Mouse (Mus musculus) embryo, embryonic 10 days (tissue): ENCODE measurements around the gene Map3k7cl.

Experiments used
- DNase-seq: peaks from one replicate; pipeline ENCODE4 v3.0.0-alpha.2; 2015; ENCODE audit warnings: low spot score

The Map3k7cl gene

GRCm38 (mm10) chr16:87585548-87586262, 32.6 kb downstream of the Map3k7cl start:
- no peak for DNase-seq

GRCm38 (mm10) chr16:87587843-87588242, 34.7 kb downstream of the Map3k7cl start:
- DNase-seq: no peak

GRCm38 (mm10) chr16:87594145-87594544, 41.0 kb downstream of the Map3k7cl start:
- DNase-seq: no peak

- no peak for DNase-seq
These were observed 42.0 kb downstream of the Map3k7cl start for GRCm38 (mm10) chr16:87595149-87595548.

GRCm38 (mm10) chr16:87602717-87603526, 49.8 kb downstream of the Map3k7cl start:
- DNase-seq: no peak

- DNase-seq: no peak
These were observed 50.9 kb downstream of the Map3k7cl start for GRCm38 (mm10) chr16:87604002-87604401.

GRCm38 (mm10) chr16:87604883-87605282, 51.8 kb downstream of the Map3k7cl start:
- no peak for DNase-seq

GRCm38 (mm10) chr16:87607383-87607782, 54.3 kb downstream of the Map3k7cl start:
- no peak for DNase-seq

GRCm38 (mm10) chr16:87607959-87608358, 54.8 kb downstream of the Map3k7cl start:
- no peak for DNase-seq

GRCm38 (mm10) chr16:87610142-87610541, 57.0 kb downstream of the Map3k7cl start:
- no peak for DNase-seq

- DNase-seq: no peak
These were observed 57.6 kb downstream of the Map3k7cl start for GRCm38 (mm10) chr16:87610556-87611295.

GRCm38 (mm10) chr16:87611420-87611819, 58.3 kb downstream of the Map3k7cl start:
- DNase-seq: no peak

GRCm38 (mm10) chr16:87612218-87612838, 59.2 kb downstream of the Map3k7cl start:
- DNase-seq: no peak

- no peak for DNase-seq
These were observed 64.2 kb downstream of the Map3k7cl start for GRCm38 (mm10) chr16:87617377-87617776.

- no peak for DNase-seq
These were observed 68.1 kb downstream of the Map3k7cl start for GRCm38 (mm10) chr16:87621246-87621645.

GRCm38 (mm10) chr16:87623881-87624280, 70.8 kb downstream of the Map3k7cl start:
- no peak for DNase-seq

GRCm38 (mm10) chr16:87624937-87625336, 71.8 kb downstream of the Map3k7cl start:
- no peak for DNase-seq

- DNase-seq: no peak
These were observed 72.2 kb downstream of the Map3k7cl start for GRCm38 (mm10) chr16:87625341-87625740.

- no peak for DNase-seq
These were observed 72.7 kb downstream of the Map3k7cl start for GRCm38 (mm10) chr16:87625816-87626215.

- DNase-seq: no peak
These were observed 73.6 kb downstream of the Map3k7cl start for GRCm38 (mm10) chr16:87626696-87627095.

- DNase-seq: no peak
These were observed 81.6 kb downstream of the Map3k7cl start for GRCm38 (mm10) chr16:87634709-87635108.

GRCm38 (mm10) chr16:87635213-87635755, 82.2 kb downstream of the Map3k7cl start:
- DNase-seq: no peak
